Mouse (Mus musculus): Measurements from ENCODE around the gene Rps6kc1. TPM values are rescaled to one million over a fixed set of nuclear protein-coding genes. Genes with fewer than 3 reads are reported as not detected.

Rps6kc1 gene
- polyA plus RNA-seq, 1 experiment from 2014 or later, result 28.4 TPM

DNA sequence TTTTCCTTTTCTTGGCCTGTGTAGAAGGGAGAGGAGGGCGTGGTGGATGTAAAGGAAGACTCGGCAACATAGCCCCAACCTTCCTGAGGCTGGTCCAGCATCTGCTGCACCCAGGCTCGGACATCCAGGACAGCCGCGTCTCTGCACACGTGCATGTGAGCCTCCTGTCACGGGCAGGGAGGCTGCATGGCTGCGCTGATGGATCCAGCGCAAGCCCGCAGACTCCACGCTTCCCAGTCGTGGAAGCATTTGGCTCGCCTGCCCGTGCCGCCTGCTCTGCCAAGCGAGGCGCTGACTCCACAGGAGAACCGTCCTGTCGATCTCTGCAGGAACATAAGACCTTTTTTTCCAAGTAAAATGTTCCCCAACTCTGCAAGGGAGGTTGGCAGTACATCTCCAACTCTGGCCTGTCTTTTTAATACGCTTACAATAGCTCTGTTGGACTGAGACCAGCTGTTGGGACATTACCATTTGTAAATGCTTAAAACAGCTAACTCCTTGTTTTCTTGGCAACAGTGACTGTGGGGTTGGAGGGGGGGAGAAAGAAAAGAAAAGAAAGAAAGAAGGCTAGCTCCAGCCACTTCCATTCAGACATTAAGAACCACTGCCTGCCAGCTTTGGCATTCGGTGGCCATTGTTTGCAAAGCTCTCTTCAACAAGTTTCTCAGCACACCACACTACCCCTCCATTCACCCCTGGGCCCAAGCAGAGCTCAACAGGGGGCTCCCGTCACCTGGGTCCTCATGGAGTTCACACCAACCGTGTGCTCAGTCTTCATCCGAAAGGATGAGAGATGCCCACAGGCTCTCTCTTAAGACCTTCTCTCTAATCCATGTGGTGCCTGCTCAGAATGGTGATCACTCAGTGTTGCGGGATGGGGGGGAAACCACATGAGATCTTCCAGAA is 229.3 kb downstream of the Rps6kc1 start:
- 8% methylated on average over 25 of the region's 25 CpGs for WGBS
- H3K4me3 ChIP-seq, result peak overlapping the region; percentile 21
- no peaks in the 10 kb centered on the region for H3K9me3 ChIP-seq
- peaks cover 6% of the 10 kb centered on the region; the same call in 1 of the 2 replicates for H3K27me3 ChIP-seq
- peak overlapping the region; percentile 35 for H3K9ac ChIP-seq (replicated peaks)
- peaks cover 29% of the 10 kb centered on the region for H3K4me1 ChIP-seq
- no peaks in the 10 kb centered on the region for H3K36me3 ChIP-seq
- ATAC-seq (replicated peaks), result peak; percentile 85
- H3K4me2 ChIP-seq (replicated peaks), result peak overlapping the region; percentile 46
- peak overlapping the region; percentile 76 for H3K27ac ChIP-seq (replicated peaks)

DNA sequence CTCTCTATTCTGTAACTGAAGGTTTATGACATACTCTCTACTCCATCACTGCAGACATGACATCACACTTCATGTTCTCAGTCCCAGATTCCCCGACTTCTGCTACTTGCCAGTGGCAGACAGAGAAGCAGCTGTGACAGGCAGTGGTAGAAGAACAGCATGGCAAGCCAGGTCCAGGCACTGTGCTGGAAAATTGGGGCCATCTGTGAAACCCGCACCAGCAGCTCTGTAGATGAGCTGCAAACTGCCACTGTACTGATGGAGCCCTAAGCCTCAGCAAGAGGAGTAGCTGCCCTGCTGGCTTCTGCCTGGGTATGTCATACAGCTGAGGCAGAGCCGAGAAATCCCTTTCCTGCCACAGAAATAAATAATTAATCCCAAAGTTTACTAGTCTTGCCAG is 236.1 kb downstream of the Rps6kc1 start:
- WGBS, result 85% methylated on average over 3 of the region's 3 CpGs
- no peak for ATAC-seq (replicated peaks)
- H3K9ac ChIP-seq (replicated peaks), result no peak overlapping the region

DNA sequence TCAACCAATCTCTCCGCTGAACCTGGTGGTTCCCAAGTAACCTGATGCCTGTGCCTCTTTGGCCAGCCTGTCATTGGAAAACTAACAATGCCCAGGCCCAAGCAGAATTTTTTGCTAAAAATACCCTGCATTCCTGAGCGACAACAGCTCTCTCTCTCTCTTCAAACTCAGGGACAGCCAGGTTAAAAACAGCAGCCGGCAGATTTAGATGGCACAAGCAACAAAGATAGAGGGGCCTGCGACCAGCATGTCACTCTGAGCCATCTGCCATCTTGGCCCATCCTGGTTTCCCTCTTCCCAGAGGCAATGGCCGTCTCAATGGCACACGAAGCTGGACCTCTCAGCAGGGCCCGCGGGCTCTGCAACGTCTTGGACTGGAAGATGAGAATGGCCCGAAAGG is 242.5 kb downstream of the Rps6kc1 start:
- no peak for ATAC-seq (replicated peaks)
- 70% methylated on average over 10 of the region's 10 CpGs for WGBS

More for the DNA sequence above, 236.1 kb downstream of the Rps6kc1 start:
- no peak overlapping the region for H3K4me3 ChIP-seq
- no peaks in the 10 kb centered on the region for H3K9me3 ChIP-seq
- peaks cover 3% of the 10 kb centered on the region; the same call in 1 of the 2 replicates for H3K4me1 ChIP-seq
- H3K27me3 ChIP-seq, result peaks cover 6% of the 10 kb centered on the region; the same call in 1 of the 2 replicates
- no peak overlapping the region for H3K27ac ChIP-seq (replicated peaks)
- no peaks in the 10 kb centered on the region for H3K36me3 ChIP-seq
- H3K4me2 ChIP-seq (replicated peaks), result no peak overlapping the region

DNA sequence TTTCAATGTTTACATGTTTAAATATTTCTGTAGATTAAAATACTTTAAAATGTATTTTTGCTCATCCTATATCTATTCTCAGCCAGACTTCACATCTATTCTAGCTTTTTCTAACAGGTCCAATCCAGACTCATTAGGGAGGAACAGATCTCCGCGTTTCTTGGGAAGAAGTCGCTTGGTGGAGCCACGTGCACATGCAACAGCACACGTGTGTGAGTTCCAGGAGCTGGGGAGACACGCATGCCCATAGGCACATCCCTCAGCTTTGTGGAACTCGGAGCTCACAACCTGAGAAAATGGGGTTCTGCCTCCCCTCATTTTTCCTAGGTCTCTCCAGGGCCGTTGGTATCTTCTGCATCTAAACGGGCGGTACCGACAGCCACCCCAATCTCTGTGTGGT is 243.7 kb downstream of the Rps6kc1 start:
- Histone ChIP-seq H3K4me3 (no peak overlapping the region), H3K9me3 (no peaks in the 10 kb centered on the region), H3K36me3 (no peaks in the 10 kb centered on the region), H3K4me1 (peaks cover 7% of the 10 kb centered on the region; the same call in 1 of the 2 replicates), H3K27ac (replicated peaks) (no peak overlapping the region), H3K4me2 (replicated peaks) (no peak overlapping the region), H3K27me3 (no peaks in the 10 kb centered on the region), H3K9ac (replicated peaks) (no peak overlapping the region)
- WGBS, result 93% methylated on average over 11 of the region's 11 CpGs
- ATAC-seq (replicated peaks), result no peak

More for the DNA sequence above, 242.5 kb downstream of the Rps6kc1 start:
- Histone ChIP-seq H3K4me3 (no peak overlapping the region), H3K4me1 (peaks cover 7% of the 10 kb centered on the region; the same call in 1 of the 2 replicates), H3K9me3 (no peaks in the 10 kb centered on the region), H3K36me3 (no peaks in the 10 kb centered on the region), H3K27me3 (no peaks in the 10 kb centered on the region), H3K27ac (replicated peaks) (no peak overlapping the region), H3K4me2 (replicated peaks) (no peak overlapping the region), H3K9ac (replicated peaks) (no peak overlapping the region)

DNA sequence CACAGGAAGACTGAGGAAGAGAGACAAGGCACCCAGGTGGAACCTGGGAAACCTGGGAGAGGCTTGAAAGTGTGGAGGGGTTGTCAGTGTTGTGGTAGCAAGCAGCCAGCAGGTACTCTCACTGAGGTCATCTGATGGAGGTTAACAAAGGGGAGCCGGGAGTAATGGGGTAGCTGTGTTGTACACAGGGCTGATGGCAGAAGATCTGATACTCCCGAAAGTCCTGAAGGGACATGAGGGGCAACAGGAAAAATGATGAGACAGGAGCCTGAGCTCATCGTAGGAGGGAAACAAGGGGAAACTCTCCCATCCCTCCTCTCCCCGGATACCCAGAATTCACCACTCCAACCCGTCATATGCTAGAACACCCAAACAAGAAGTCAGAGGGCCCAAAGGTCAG is 244.2 kb downstream of the Rps6kc1 start:
- Histone ChIP-seq H3K9me3 (no peaks in the 10 kb centered on the region), H3K4me3 (no peak overlapping the region), H3K4me2 (replicated peaks) (no peak overlapping the region), H3K27ac (replicated peaks) (no peak overlapping the region), H3K4me1 (peaks cover 7% of the 10 kb centered on the region; the same call in 1 of the 2 replicates), H3K9ac (replicated peaks) (no peak overlapping the region), H3K36me3 (no peaks in the 10 kb centered on the region), H3K27me3 (no peaks in the 10 kb centered on the region)
- WGBS, result 92% methylated on average over 5 of the region's 5 CpGs
- no peak for ATAC-seq (replicated peaks)

DNA sequence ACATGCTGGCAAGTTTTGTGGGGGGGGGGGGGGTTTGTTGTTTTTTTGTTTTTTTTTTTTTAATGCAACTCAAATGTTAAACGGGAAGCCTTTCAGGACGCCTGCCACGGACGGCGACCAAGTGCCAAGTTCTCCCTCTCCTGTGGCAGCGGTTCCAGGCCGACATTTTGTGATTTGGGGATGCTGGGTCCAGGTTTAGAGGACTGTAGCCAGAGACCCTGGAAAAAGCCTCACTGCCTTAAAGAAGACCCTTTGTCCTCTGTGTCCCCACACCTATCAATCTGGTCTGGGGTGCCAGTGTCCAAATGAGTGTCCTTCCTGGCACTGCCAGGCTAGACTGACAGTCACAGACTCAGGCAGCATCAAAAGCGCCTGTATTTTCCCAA is 246.1 kb downstream of the Rps6kc1 start:
- Histone ChIP-seq H3K9ac (replicated peaks) (no peak overlapping the region), H3K27me3 (no peaks in the 10 kb centered on the region), H3K36me3 (no peaks in the 10 kb centered on the region), H3K9me3 (no peaks in the 10 kb centered on the region), H3K27ac (replicated peaks) (no peak overlapping the region), H3K4me1 (peaks cover 18% of the 10 kb centered on the region), H3K4me2 (replicated peaks) (no peak overlapping the region), H3K4me3 (no peak overlapping the region)
- WGBS, result 52% methylated on average over 8 of the region's 8 CpGs
- no peak for ATAC-seq (replicated peaks)

DNA sequence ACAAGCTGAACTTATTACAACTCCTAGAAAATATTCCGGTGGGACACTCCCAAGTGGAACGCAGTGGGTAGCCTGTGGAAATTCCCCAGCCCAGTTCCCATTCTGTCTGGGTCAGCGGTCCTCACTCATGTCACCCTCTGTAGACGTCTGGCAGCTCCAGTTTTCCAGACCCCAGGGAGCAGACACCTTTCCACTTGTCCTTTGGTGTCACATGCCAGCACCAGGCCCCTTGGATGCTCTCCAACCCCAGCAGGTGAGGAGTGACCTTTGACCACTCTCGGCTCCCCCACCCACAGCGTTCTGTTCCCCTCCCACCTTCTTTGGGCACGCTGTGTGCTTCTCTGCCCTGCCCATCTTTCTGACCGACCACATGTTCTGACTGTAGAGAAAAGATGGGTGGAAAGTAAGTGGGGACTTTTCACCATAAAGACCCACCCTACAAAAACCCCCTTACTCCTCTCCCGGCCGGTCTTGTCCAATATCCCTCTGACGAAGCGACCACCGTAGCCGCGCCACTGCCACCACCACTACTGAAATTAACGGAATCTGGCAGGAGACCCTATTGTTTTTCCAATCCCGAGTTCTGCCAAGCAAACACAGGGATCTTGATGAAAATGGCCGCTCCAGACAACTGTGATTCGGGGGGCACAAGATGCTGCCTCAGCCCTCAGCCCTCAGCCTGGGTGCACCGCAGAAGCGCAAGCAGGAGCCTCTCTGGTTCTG is 246.6 kb downstream of the Rps6kc1 start:
- Histone ChIP-seq H3K9me3 (no peaks in the 10 kb centered on the region), H3K4me2 (replicated peaks) (no peak overlapping the region), H3K27me3 (no peaks in the 10 kb centered on the region), H3K9ac (replicated peaks) (no peak overlapping the region), H3K4me1 (peaks cover 23% of the 10 kb centered on the region), H3K27ac (replicated peaks) (no peak overlapping the region), H3K36me3 (no peaks in the 10 kb centered on the region), H3K4me3 (no peak overlapping the region)
- no peak for ATAC-seq (replicated peaks)
- WGBS, result 65% methylated on average over 21 of the region's 21 CpGs

DNA sequence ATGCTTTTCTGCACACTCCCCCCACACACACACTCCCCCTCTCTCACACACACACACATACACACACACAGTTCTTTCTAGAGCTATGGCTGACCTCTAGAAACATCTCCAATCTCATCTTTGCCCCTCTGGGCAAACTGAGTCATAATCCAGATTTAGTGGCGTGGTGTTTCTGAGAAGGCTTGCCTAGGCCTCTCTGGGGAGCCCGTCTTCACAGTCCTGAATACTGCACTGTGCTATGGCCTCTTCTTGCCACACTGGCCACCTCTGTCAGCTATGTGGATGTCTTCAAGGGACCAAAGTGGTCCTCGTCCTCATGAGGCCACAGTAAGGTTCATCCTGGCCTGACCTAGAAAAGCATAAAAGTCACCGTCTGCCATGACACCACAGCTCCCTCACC is 247.6 kb downstream of the Rps6kc1 start:
- H3K9ac ChIP-seq (replicated peaks), result no peak overlapping the region
- H3K4me3 ChIP-seq, result no peak overlapping the region
- no peak for ATAC-seq (replicated peaks)
- 93% methylated on average over 4 of the region's 4 CpGs for WGBS
- no peaks in the 10 kb centered on the region for H3K9me3 ChIP-seq
- no peaks in the 10 kb centered on the region for H3K36me3 ChIP-seq
- peaks cover 28% of the 10 kb centered on the region for H3K4me1 ChIP-seq
- H3K27ac ChIP-seq (replicated peaks), result no peak overlapping the region
- no peak overlapping the region for H3K4me2 ChIP-seq (replicated peaks)
- H3K27me3 ChIP-seq, result no peaks in the 10 kb centered on the region

DNA sequence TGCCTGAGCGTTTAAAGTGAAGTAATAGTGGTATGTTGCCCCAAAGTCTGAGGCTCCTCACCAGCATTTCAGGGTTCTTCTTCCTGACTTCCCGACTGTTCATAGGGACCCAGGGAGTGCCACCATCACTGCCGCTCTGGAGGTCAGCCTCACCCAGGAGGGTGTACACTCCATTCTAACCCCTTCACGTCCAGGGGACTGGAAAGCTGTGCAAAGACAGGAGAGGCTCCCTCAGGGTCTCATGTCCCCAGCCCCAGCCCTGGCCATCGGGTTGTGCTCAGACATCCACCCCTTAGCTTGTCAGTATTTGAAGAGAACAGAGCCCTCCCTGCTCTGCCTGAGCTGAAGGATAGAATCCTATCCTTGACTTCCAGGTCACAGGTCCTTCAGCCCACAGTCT is 248.8 kb downstream of the Rps6kc1 start:
- WGBS, result 88% methylated on average over 5 of the region's 5 CpGs
- Histone ChIP-seq H3K4me2 (replicated peaks) (no peak overlapping the region), H3K4me1 (peaks cover 34% of the 10 kb centered on the region), H3K4me3 (no peak overlapping the region), H3K9me3 (no peaks in the 10 kb centered on the region), H3K27me3 (no peaks in the 10 kb centered on the region), H3K9ac (replicated peaks) (no peak overlapping the region), H3K36me3 (no peaks in the 10 kb centered on the region), H3K27ac (replicated peaks) (no peak overlapping the region)
- ATAC-seq (replicated peaks), result no peak

DNA sequence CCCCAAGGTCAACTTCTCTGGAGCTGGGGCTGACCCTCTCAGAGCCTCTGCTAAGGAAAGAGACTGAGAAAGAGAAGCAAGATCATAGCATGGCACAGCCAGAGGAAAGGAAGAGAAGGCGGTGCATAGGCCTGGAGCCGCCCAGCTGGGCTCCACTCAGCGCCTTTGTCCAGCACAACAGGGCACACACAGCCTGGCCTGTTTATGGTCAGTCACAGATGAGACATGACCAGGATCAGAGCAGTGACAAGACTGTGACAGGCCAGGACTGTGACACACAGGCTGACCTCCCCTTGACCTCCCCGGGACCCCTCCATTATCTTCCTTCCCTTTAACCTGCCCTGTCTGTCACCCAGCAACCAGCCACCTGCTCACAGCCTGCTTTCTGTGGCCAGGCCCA is 249.8 kb downstream of the Rps6kc1 start:
- H3K36me3 ChIP-seq, result no peaks in the 10 kb centered on the region
- H3K9me3 ChIP-seq, result no peaks in the 10 kb centered on the region
- no peak overlapping the region for H3K4me3 ChIP-seq
- no peak overlapping the region for H3K9ac ChIP-seq (replicated peaks)
- no peak overlapping the region for H3K4me2 ChIP-seq (replicated peaks)
- 63% methylated on average over 4 of the region's 4 CpGs for WGBS
- ATAC-seq (replicated peaks), result no peak
- peak overlapping the region; percentile 32 for H3K27ac ChIP-seq (replicated peaks)
- peaks cover 34% of the 10 kb centered on the region for H3K4me1 ChIP-seq
- no peaks in the 10 kb centered on the region for H3K27me3 ChIP-seq

DNA sequence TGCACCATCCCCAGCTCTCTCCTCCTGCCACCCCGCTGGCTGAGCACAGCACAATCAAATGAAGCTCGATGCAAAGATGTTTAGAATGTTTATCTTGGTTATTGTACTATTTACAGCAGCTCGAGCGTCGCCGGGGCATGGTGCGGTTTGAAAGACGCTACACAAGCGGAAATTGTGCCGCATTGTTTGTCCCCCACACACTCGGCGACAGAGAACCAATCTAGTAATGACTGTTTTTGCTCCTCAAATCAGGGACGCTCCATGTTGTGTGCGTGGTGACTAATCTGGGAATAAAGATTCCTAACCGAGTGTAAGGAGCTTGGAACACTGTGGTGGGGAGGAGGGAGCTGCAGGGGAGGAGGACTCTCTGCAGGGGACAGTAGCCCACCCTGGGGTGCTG is 250.3 kb downstream of the Rps6kc1 start:
- Histone ChIP-seq H3K4me1 (peaks cover 36% of the 10 kb centered on the region), H3K27ac (replicated peaks) (peak overlapping the region; percentile 32), H3K4me2 (replicated peaks) (no peak overlapping the region), H3K27me3 (no peaks in the 10 kb centered on the region), H3K4me3 (no peak overlapping the region), H3K9me3 (no peaks in the 10 kb centered on the region), H3K9ac (replicated peaks) (no peak overlapping the region), H3K36me3 (no peaks in the 10 kb centered on the region)
- ATAC-seq (replicated peaks), result no peak
- 22% methylated on average over 15 of the region's 15 CpGs for WGBS

DNA sequence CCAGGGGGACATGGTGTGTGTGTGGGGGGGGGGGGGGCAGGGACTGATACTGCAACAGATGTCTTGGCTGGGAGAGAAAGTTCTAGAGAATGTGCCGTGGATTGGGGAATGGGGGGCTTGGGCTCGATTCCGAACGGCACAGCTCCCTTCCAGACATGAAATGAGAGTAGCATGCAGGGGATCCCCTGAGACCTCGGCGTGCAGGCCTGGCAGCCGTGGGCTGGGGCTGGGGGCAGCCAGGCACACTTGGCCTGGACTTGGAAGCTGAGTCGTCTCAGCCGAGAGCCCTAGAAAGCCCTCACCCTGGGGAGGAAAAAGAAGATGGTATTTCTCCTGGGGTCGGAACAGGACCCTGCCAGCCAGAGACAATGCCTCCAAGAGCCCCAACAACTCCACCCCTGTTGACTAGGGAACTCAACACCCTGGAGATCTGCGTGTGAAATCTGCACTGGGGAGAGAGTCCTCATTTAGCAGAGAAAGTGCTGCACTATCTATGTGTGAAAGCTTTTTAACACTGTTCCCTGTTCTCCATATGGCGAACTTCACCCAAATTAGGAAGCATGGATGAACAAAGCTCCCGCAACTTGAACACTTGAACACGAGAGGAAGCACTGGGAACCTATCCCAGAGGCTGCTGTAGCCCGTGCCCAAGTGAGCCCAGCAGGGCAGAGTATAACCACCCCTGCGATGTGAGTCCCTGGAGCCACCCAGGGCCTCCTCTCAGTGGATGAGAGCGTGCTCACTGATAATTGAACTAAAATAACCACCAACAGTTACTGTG is 251.7 kb downstream of the Rps6kc1 start:
- peak overlapping the region; percentile 65 for H3K27ac ChIP-seq (replicated peaks)
- H3K9ac ChIP-seq (replicated peaks), result no peak overlapping the region
- peaks cover 45% of the 10 kb centered on the region for H3K4me1 ChIP-seq
- H3K9me3 ChIP-seq, result no peaks in the 10 kb centered on the region
- H3K4me3 ChIP-seq, result no peak overlapping the region
- peak; percentile 62 for ATAC-seq (replicated peaks)
- no peaks in the 10 kb centered on the region for H3K27me3 ChIP-seq
- WGBS, result 54% methylated on average over 17 of the region's 17 CpGs
- H3K4me2 ChIP-seq (replicated peaks), result no peak overlapping the region
- H3K36me3 ChIP-seq, result no peaks in the 10 kb centered on the region
